Mouse (Mus musculus) thymus, adult 2 months (tissue): ENCODE measurements around the gene Keap1.

ENCODE experiments used
- CTCF ChIP-seq: fragments of 200-500 bp; IDR thresholded peaks from 2 replicates; pipeline ENCODE4 v1.5.1; 2012; ENCODE audit warnings: mild to moderate bottlenecking, control low read depth, low read length, moderate library complexity, borderline replicate concordance; ENCODE audit not compliant: control insufficient read depth, poor library complexity, insufficient read depth; ENCODE audit errors: extremely low read depth
- POLR2A ChIP-seq: fragments of 200-500 bp; IDR thresholded peaks from 2 replicates; pipeline ENCODE4 v1.6.1; 2012; ENCODE audit warnings: mild to moderate bottlenecking, low read length, control low read depth, moderate library complexity; ENCODE audit not compliant: control insufficient read depth, poor library complexity, insufficient read depth; ENCODE audit errors: extremely low read depth

DNA sequence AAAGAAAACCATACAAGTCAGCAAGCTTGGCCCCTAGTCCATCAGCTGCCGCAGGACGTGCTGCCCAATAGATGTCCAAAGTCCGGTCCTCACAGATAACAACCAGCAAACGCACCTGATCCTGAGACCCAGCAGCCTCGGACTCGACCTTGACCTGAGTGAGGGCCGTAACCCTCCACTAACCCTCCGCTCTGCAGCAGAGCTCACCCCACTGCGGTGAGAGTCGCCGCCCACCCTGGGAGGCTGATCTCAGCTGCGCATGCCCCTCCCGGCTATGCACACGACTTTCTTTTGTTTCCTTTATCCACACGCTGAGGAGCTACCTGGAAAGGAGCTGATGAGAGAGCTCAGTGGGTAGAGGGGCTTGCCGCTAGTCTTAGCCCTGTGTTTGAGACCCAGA, 11.8 kb downstream of the Keap1 start:
- TF ChIP-seq CTCF, result no peak
- 0 out of 2 replicates have a peak, but pooled peaks have one; percentile 35 for TF ChIP-seq POLR2A
